Comparison of ENCODE assay signal across 13 mouse cellular contexts in genomic region chr1:170505107-170505506, GRCm38 (mm10).
"Had no signal": no experiment of that assay in that cellular context is flagged by ENCODE, and none has a peak within 500 bp of the region (broad histone marks: within the 10 kb centered on the region; RNA-seq: fewer than 3 reads in every experiment).

No protein-coding gene starts in this region.

- H3K36me3 ChIP-seq: limb, embryonic 13.5 days; midbrain, embryonic 10.5 days; neural tube, embryonic 13.5 days; stomach, embryonic 15.5 days had no signal

- H3K4me3 ChIP-seq: limb, embryonic 13.5 days; midbrain, embryonic 10.5 days; neural tube, embryonic 13.5 days; stomach, embryonic 15.5 days had no signal

- H3K27ac ChIP-seq: kidney, postnatal 0 days; limb, embryonic 13.5 days; liver, embryonic 14.5 days; midbrain, embryonic 10.5 days; neural tube, embryonic 13.5 days; stomach, embryonic 15.5 days had no signal

- DNase-seq: kidney, postnatal 36 days; left cerebral cortex, postnatal 4 days; lung, adult 18-20 months; retina, postnatal 1 day; right cerebral cortex, postnatal 4 days; thymus, postnatal 4 days had no signal

- H3K27me3 ChIP-seq: limb, embryonic 13.5 days; neural tube, embryonic 13.5 days; stomach, embryonic 15.5 days had no signal

- ATAC-seq: midbrain, embryonic 16.5 days had no signal

- H3K9me3 ChIP-seq: limb, embryonic 13.5 days; midbrain, embryonic 10.5 days; neural tube, embryonic 13.5 days; stomach, embryonic 15.5 days had no signal

- H3K9ac ChIP-seq: limb, embryonic 13.5 days; liver, embryonic 14.5 days; neural tube, embryonic 13.5 days; stomach, embryonic 15.5 days had no signal

- H3K4me2 ChIP-seq: limb, embryonic 13.5 days; neural tube, embryonic 13.5 days; stomach, embryonic 15.5 days had no signal
